Mouse (Mus musculus): ENCODE data around the gene Adamts8.

- TF ChIP-seq CTCF (IDR thresholded peaks at IDR 0.05; ENCODE audit: control insufficient read depth, insufficient read depth, insufficient read length) (no peak), USF1 (IDR thresholded peaks at IDR 0.05; ENCODE audit: low read depth) (no peak), FOSL1 (IDR thresholded peaks at IDR 0.05; ENCODE audit: insufficient read depth, low read length, poor library complexity, severe bottlenecking) (no peak), CEBPB (IDR thresholded peaks at IDR 0.05; ENCODE audit: low read depth) (no peak), MYOD1 (IDR thresholded peaks at IDR 0.05; ENCODE audit: control insufficient read depth, insufficient read length, low read depth) (no peak), MYOG (IDR thresholded peaks at IDR 0.05; ENCODE audit: control insufficient read depth, extremely low read depth, insufficient read length) (no peak), MAX (IDR thresholded peaks at IDR 0.05) (no peak)
These were observed 20.0 kb upstream of the Adamts8 start, which contains the start of gene Adamts15 for GRCm38 (mm10) chr9:30922197-30922894.
